Comparison of ENCODE assay signal across 29 mouse cellular contexts in the genomic region with DNA sequence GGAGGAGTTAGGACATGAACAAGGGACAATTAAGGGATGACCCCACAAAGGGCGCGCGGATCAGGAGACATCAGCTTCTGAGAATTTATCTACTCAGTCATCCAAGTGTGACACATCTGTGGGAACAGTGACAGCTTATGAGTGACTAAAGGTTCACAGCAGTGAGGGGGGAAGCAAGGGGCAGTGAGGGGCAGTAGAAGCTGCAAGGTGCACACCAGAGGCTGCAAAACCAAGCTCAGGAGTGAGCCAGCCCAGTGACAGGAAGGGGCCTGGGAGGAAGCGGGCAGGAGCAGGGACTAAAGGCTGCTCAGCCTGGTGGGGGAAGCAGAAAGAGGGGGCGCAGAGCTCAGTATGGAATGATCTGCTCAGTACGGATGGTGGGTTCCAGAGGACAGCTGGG. TPM values are rescaled to one million over a fixed set of nuclear protein-coding genes. Genes with fewer than 3 reads are reported as not detected.
DNase-seq lines count a peak whose midpoint lies in the region; ATAC-seq lines count a peak whose summit lies in the region.
"Had no signal": no experiment of that assay in that cellular context is flagged by ENCODE, and none has a peak within 500 bp of the region (broad histone marks: within the 10 kb centered on the region; RNA-seq: fewer than 3 reads in every experiment).

No protein-coding gene starts in this region.

- H3K27ac ChIP-seq in embryonic facial prominence, embryonic 11.5 days (replicated peaks; ENCODE audit: low read depth, low read length): no peak overlapping the region
- H3K27ac ChIP-seq in embryonic facial prominence, embryonic 10.5 days (replicated peaks): no peak overlapping the region
- no peak overlapping the region for H3K27ac ChIP-seq in kidney, embryonic 16.5 days (ENCODE audit: low read length)
- H3K27ac ChIP-seq in midbrain, embryonic 13.5 days: no peak overlapping the region
- H3K27ac ChIP-seq in midbrain, embryonic 14.5 days (replicated peaks; ENCODE audit: low read depth, low read length): no peak overlapping the region
- H3K27ac ChIP-seq in neural tube, embryonic 13.5 days (replicated peaks): no peak overlapping the region
- no peak overlapping the region for H3K27ac ChIP-seq in neural tube, embryonic 15.5 days (replicated peaks)
- H3K27ac ChIP-seq: embryonic facial prominence, embryonic 12.5 days; embryonic facial prominence, embryonic 15.5 days; forebrain, embryonic 12.5 days; heart, adult 2 months; heart, embryonic 10.5 days; heart, embryonic 13.5 days; hindbrain, embryonic 12.5 days had no signal

- no peaks in the 10 kb centered on the region for H3K4me1 ChIP-seq in embryonic facial prominence, embryonic 11.5 days (ENCODE audit: control insufficient read depth, insufficient read depth, low read length)
- H3K4me1 ChIP-seq in embryonic facial prominence, embryonic 10.5 days: no peaks in the 10 kb centered on the region
- H3K4me1 ChIP-seq in kidney, embryonic 16.5 days (ENCODE audit: insufficient read depth, low read length): no peaks in the 10 kb centered on the region
- H3K4me1 ChIP-seq in midbrain, embryonic 13.5 days (replicated peaks): no peaks in the 10 kb centered on the region; the same call in 1 of the 2 replicates
- H3K4me1 ChIP-seq in midbrain, embryonic 14.5 days (ENCODE audit: control insufficient read depth, insufficient read depth, low read length): no peaks in the 10 kb centered on the region
- H3K4me1 ChIP-seq in neural tube, embryonic 13.5 days (replicated peaks): peaks cover 4% of the 10 kb centered on the region; the same call in 1 of the 2 replicates
- no peaks in the 10 kb centered on the region for H3K4me1 ChIP-seq in neural tube, embryonic 15.5 days
- H3K4me1 ChIP-seq: embryonic facial prominence, embryonic 12.5 days; embryonic facial prominence, embryonic 15.5 days; forebrain, embryonic 12.5 days; heart, embryonic 10.5 days; heart, embryonic 13.5 days had no signal

- H3K9me3 ChIP-seq in embryonic facial prominence, embryonic 11.5 days (replicated peaks; ENCODE audit: control insufficient read depth, low read length): no peaks in the 10 kb centered on the region
- H3K9me3 ChIP-seq in embryonic facial prominence, embryonic 10.5 days: no peaks in the 10 kb centered on the region
- H3K9me3 ChIP-seq in kidney, embryonic 16.5 days (ENCODE audit: low read length): no peaks in the 10 kb centered on the region
- no peaks in the 10 kb centered on the region for H3K9me3 ChIP-seq in midbrain, embryonic 13.5 days
- H3K9me3 ChIP-seq in midbrain, embryonic 14.5 days (ENCODE audit: control insufficient read depth, low read length): no peaks in the 10 kb centered on the region
- H3K9me3 ChIP-seq in neural tube, embryonic 13.5 days: no peaks in the 10 kb centered on the region
- H3K9me3 ChIP-seq in neural tube, embryonic 15.5 days (replicated peaks): no peaks in the 10 kb centered on the region
- H3K9me3 ChIP-seq: embryonic facial prominence, embryonic 12.5 days; embryonic facial prominence, embryonic 15.5 days; forebrain, embryonic 12.5 days; heart, embryonic 10.5 days; heart, embryonic 13.5 days; hindbrain, embryonic 12.5 days had no signal

- ATAC-seq in embryonic facial prominence, embryonic 11.5 days (replicated peaks; ENCODE audit: insufficient number of reproducible peaks, low FRiP score, low TSS enrichment, low read depth): no peak
- 0 out of 2 replicates have a peak, but pooled peaks have one; percentile 35 for ATAC-seq in kidney, embryonic 16.5 days (ENCODE audit: low FRiP score, low TSS enrichment)
- 0 out of 2 replicates have a peak, but pooled peaks have one; percentile 53 for ATAC-seq in midbrain, embryonic 13.5 days
- no peak for ATAC-seq in midbrain, embryonic 14.5 days (ENCODE audit: low FRiP score, low TSS enrichment)
- peak; percentile 50; the same call in 1 of the 2 replicates for ATAC-seq in neural tube, embryonic 13.5 days (ENCODE audit: low read depth)
- no peak for ATAC-seq in neural tube, embryonic 15.5 days (ENCODE audit: low FRiP score)
- ATAC-seq: activated CD4-positive, CD25-positive, alpha-beta regulatory T cell, adult 4 months; forebrain, embryonic 16.5 days; hindbrain, embryonic 16.5 days had no signal

- H3K4me3 ChIP-seq in embryonic facial prominence, embryonic 11.5 days (ENCODE audit: low read depth, low read length): no peak overlapping the region
- no peak overlapping the region for H3K4me3 ChIP-seq in embryonic facial prominence, embryonic 10.5 days
- H3K4me3 ChIP-seq in kidney, embryonic 16.5 days (ENCODE audit: low read length): no peak overlapping the region
- no peak overlapping the region for H3K4me3 ChIP-seq in midbrain, embryonic 13.5 days (replicated peaks)
- no peak overlapping the region for H3K4me3 ChIP-seq in midbrain, embryonic 14.5 days (replicated peaks; ENCODE audit: low read depth, low read length)
- H3K4me3 ChIP-seq in neural tube, embryonic 13.5 days: no peak overlapping the region
- no peak overlapping the region for H3K4me3 ChIP-seq in neural tube, embryonic 15.5 days (replicated peaks)
- H3K4me3 ChIP-seq: embryonic facial prominence, embryonic 12.5 days; embryonic facial prominence, embryonic 15.5 days; forebrain, embryonic 12.5 days; heart, adult 2 months; heart, embryonic 10.5 days; heart, embryonic 13.5 days; hindbrain, embryonic 12.5 days had no signal

- DNase-seq in embryonic facial prominence, embryonic 11.5 days (ENCODE audit: low spot score): no peak
- DNase-seq in embryonic facial prominence, embryonic 10.5 days (ENCODE audit: low spot score): no peak
- no peak for DNase-seq in kidney, adult 9 months
- no peak for DNase-seq in midbrain, embryonic 14.5 days
- DNase-seq: adrenal gland, adult 8-10 months; adrenal gland, postnatal 25 days; cerebellum, adult 11-12 months; cerebellum, adult 8-10 months; cerebellum, postnatal 10 days; cerebellum, postnatal 36 days; embryo, embryonic 11 days; gastrocnemius, postnatal 10 days; gastrocnemius, postnatal 36 days; heart, adult 2 months; heart, postnatal 14 days; heart, postnatal 4 days had no signal

- H3K27me3 ChIP-seq in embryonic facial prominence, embryonic 11.5 days (ENCODE audit: control insufficient read depth, insufficient read depth, low read length): no peaks in the 10 kb centered on the region
- no peaks in the 10 kb centered on the region for H3K27me3 ChIP-seq in embryonic facial prominence, embryonic 10.5 days (replicated peaks; ENCODE audit: low read depth, poor library complexity, severe bottlenecking)
- no peaks in the 10 kb centered on the region for H3K27me3 ChIP-seq in kidney, embryonic 16.5 days (ENCODE audit: insufficient read depth, low read length)
- no peaks in the 10 kb centered on the region for H3K27me3 ChIP-seq in midbrain, embryonic 13.5 days
- no peaks in the 10 kb centered on the region for H3K27me3 ChIP-seq in midbrain, embryonic 14.5 days (ENCODE audit: control insufficient read depth, insufficient read depth, low read length)
- H3K27me3 ChIP-seq in neural tube, embryonic 13.5 days: no peaks in the 10 kb centered on the region
- no peaks in the 10 kb centered on the region for H3K27me3 ChIP-seq in neural tube, embryonic 15.5 days (replicated peaks)
- H3K27me3 ChIP-seq: embryonic facial prominence, embryonic 12.5 days; embryonic facial prominence, embryonic 15.5 days; forebrain, embryonic 12.5 days; heart, embryonic 13.5 days; hindbrain, embryonic 12.5 days had no signal

- H3K9ac ChIP-seq in embryonic facial prominence, embryonic 11.5 days (replicated peaks; ENCODE audit: low read length): 0 out of 2 replicates have a peak overlapping the region, but pooled peaks have one; percentile 4
- no peak overlapping the region for H3K9ac ChIP-seq in kidney, embryonic 16.5 days (replicated peaks; ENCODE audit: low read length)
- H3K9ac ChIP-seq in midbrain, embryonic 13.5 days (replicated peaks): no peak overlapping the region
- no peak overlapping the region for H3K9ac ChIP-seq in midbrain, embryonic 14.5 days (replicated peaks; ENCODE audit: low read length)
- H3K9ac ChIP-seq in neural tube, embryonic 13.5 days: no peak overlapping the region
- no peak overlapping the region for H3K9ac ChIP-seq in neural tube, embryonic 15.5 days (replicated peaks)
- H3K9ac ChIP-seq: embryonic facial prominence, embryonic 12.5 days; embryonic facial prominence, embryonic 15.5 days; forebrain, embryonic 12.5 days; heart, embryonic 13.5 days; hindbrain, embryonic 12.5 days had no signal

- peaks cover 8% of the 10 kb centered on the region; the same call in 1 of the 2 replicates for H3K36me3 ChIP-seq in embryonic facial prominence, embryonic 11.5 days (replicated peaks; ENCODE audit: control insufficient read depth, insufficient read depth, low read depth, low read length)
- H3K36me3 ChIP-seq in embryonic facial prominence, embryonic 10.5 days (replicated peaks): peaks cover 72% of the 10 kb centered on the region
- H3K36me3 ChIP-seq in kidney, embryonic 16.5 days (ENCODE audit: insufficient read depth, low read length): peaks cover 33% of the 10 kb centered on the region
- peaks cover 33% of the 10 kb centered on the region for H3K36me3 ChIP-seq in midbrain, embryonic 13.5 days
- H3K36me3 ChIP-seq in midbrain, embryonic 14.5 days (ENCODE audit: control insufficient read depth, insufficient read depth, low read length): peaks cover 18% of the 10 kb centered on the region
- peaks cover 40% of the 10 kb centered on the region for H3K36me3 ChIP-seq in neural tube, embryonic 13.5 days
- peaks cover 27% of the 10 kb centered on the region; the same call in 1 of the 2 replicates for H3K36me3 ChIP-seq in neural tube, embryonic 15.5 days

- H3K4me2 ChIP-seq in embryonic facial prominence, embryonic 11.5 days (ENCODE audit: low read depth, low read length): no peak overlapping the region
- H3K4me2 ChIP-seq in kidney, embryonic 16.5 days (replicated peaks; ENCODE audit: low read depth, low read length): no peak overlapping the region
- no peak overlapping the region for H3K4me2 ChIP-seq in midbrain, embryonic 13.5 days (replicated peaks)
- H3K4me2 ChIP-seq in midbrain, embryonic 14.5 days (ENCODE audit: low read length): no peak overlapping the region
- H3K4me2 ChIP-seq in neural tube, embryonic 13.5 days: no peak overlapping the region
- H3K4me2 ChIP-seq in neural tube, embryonic 15.5 days: no peak overlapping the region
- H3K4me2 ChIP-seq: embryonic facial prominence, embryonic 12.5 days; embryonic facial prominence, embryonic 15.5 days; forebrain, embryonic 12.5 days; heart, embryonic 13.5 days; hindbrain, embryonic 12.5 days had no signal

- 93% methylated on average over 6 of the region's 6 CpGs for WGBS in embryonic facial prominence, embryonic 11.5 days
- 94% methylated on average over 6 of the region's 6 CpGs for WGBS in embryonic facial prominence, embryonic 10.5 days
- WGBS in kidney, embryonic 16.5 days: 85% methylated on average over 6 of the region's 6 CpGs
- WGBS in midbrain, embryonic 13.5 days: 93% methylated on average over 6 of the region's 6 CpGs
- WGBS in midbrain, embryonic 14.5 days: 88% methylated on average over 6 of the region's 6 CpGs
- WGBS in neural tube, embryonic 13.5 days: 74% methylated on average over 6 of the region's 6 CpGs
- WGBS in neural tube, embryonic 15.5 days: 82% methylated on average over 6 of the region's 6 CpGs

RNA-seq across cellular contexts. Expression of a gene that starts 37.6 kb away (rescaled TPM):
- 15.8 and 17.4 TPM in 2 replicates for polyA plus RNA-seq in embryonic facial prominence, embryonic 11.5 days (2014; fragmentation: Nextera tagmentation; extraction: Ambion mirVana)
- polyA plus RNA-seq in embryonic facial prominence, embryonic 10.5 days (2016; fragmentation: Nextera tagmentation; extraction: Ambion mirVana): 14.0 and 14.4 TPM in 2 replicates
- polyA plus RNA-seq in kidney, embryonic 16.5 days (2015; fragmentation: Nextera tagmentation; extraction: Ambion mirVana): 13.7 and 14.6 TPM in 2 replicates
- 8.7 TPM in 2 replicates for polyA plus RNA-seq in midbrain, embryonic 13.5 days (2015; fragmentation: Nextera tagmentation; extraction: Ambion mirVana)
- 7.6 and 9.1 TPM in 2 replicates for polyA plus RNA-seq in midbrain, embryonic 14.5 days (2014; fragmentation: Nextera tagmentation; extraction: Ambion mirVana)
- 8.6 and 9.6 TPM in 2 replicates for polyA plus RNA-seq in neural tube, embryonic 13.5 days (2015; fragmentation: Nextera tagmentation; extraction: Ambion mirVana)
- 7.5 and 10.8 TPM in 2 replicates for polyA plus RNA-seq in neural tube, embryonic 15.5 days (2015; fragmentation: Nextera tagmentation; extraction: Ambion mirVana)

Comparison
In these comparisons a context has a peak if more than half of its experiments do, and no peak if none do; other contexts are left out.
1. ATAC-seq: peak in kidney, embryonic 16.5 days (single experiment), midbrain, embryonic 13.5 days (single experiment) and neural tube, embryonic 13.5 days (single experiment); none in embryonic facial prominence, embryonic 11.5 days (single experiment), midbrain, embryonic 14.5 days (single experiment) and neural tube, embryonic 15.5 days (single experiment).